Mouse (Mus musculus): ENCODE data around the gene Cldn13.
"Not testable (repeated sequence)": the region's sequence is repeated elsewhere in the genome, so short reads cannot be mapped to it uniquely, and the experiment has no call there.

The Cldn13 gene

DNA sequence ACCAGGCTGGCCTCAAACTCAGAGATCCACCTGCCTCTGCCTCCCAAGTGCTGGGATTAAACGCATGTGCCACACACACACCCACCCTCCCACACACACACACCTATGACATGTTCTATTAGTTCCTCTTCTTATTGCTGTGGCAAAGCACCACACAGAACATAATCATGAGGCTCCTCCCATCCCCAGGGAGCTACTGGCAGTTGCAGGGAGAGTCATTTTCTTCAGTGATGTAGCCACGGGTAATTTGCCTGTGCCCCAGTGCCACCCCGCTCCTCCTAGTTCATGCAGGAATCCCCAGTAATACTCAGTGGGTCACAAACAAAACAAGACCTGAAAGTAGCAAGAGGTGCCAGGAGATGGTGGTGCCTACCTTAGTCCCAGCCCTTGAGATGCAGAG lies 19.3 kb upstream of the Cldn13 start:
- in situ Hi-C loops (cut with MboI; ENCODE audit: low sequenced_read_pairs), result no loop called here

DNA sequence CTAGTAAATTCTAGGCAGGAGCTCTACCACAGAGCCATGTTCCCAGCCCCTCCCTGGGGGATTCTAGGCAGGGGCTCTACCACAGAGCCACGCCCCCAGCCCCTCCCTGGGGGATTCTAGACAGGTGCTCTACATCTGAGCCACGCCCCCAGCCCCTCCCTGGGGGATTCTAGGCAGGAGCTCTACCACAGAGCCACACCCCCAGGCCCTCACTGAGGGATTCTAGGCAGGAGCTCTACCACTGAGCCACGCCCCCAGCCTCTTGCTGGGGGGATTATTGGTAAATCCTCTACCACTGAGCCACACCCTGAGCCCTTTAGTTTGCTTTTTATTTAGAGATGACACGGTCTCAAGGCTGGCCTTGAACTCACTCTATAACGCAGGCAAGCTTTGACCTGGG lies 18.4 kb upstream of the Cldn13 start:
- in situ Hi-C loops (cut with MboI; ENCODE audit: low sequenced_read_pairs), result not testable (repeated sequence)

DNA sequence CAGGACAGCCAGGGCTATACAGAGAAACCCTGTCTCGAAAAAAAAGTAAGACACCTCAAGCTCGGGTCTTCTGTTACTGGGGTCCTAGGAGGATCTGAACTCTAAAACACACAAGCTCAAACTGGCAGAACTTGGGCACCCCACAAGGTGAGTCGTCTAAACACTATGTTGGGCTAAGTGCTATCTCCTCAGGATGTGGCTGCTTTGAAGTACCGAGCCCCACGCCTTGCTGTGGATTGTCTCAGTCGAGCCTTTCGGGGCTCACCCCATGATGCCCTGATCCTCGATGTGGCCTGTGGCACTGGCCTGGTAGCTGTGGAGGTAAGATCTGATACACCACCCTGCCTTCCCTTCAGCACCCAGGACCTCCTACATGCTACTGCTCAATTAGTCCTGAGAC lies 18.0 kb upstream of the Cldn13 start:
- in situ Hi-C loops (cut with MboI; ENCODE audit: low sequenced_read_pairs), result no loop called here

DNA sequence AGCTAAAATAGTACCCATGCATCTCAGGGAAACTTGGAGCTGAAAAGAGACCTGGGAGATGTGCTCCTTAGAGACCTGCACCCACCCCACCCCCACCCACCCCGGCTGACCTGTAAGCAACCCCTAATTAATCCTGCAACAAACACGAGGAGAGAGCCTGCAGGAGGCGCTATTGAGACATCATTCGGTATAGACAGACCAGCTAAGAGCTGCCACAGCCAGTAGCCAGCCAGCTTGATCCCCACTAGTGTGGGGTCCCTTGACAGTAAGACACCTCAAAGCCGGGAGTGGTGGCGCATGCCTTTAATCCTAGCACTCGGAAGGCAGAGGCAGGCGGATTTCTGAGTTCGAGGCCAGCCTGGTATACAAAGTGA lies 17.6 kb upstream of the Cldn13 start:
- in situ Hi-C loops (cut with MboI; ENCODE audit: low sequenced_read_pairs), result no loop called here

DNA sequence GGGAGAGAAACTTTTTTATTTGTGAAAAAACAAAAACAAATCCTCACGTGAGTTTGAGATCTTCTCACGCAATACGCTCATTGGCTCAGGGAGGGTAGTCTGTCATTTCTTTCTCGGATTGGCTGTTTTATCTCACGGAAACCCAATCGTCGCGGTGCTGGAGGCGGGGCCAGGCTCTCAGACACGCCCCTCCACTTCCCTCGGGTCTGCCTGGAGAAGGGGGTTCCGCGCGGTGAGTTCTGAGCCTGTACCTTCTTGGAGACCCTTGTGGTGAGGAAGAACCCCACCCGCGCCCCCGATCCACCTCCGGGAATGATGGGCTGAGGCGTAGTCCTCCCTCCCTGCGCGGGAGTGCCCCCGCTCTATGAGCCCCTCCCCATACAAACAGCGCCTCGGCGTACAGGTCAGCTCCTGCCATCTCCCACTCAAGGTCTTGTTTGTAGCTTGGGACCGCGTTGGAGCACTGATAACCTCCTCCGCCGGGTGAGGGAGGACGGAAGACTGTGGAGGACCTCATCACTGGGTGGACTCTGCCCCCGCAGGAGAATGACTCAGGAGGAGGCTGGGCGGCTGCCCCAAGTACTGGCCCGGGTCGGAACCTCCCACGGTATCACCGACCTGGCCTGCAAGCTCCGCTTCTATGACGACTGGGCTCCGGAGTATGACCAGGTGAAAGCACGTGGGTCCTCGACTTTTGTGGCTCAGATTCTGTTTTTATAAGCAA lies 17.0 kb upstream of the Cldn13 start, which contains the start of gene Mettl27:
Gene Mettl27, plus strand, starts transcription at position 190 of the 724 bp plus-strand sequence.
- in situ Hi-C loops (cut with MboI; ENCODE audit: low sequenced_read_pairs), result no loop called here

DNA sequence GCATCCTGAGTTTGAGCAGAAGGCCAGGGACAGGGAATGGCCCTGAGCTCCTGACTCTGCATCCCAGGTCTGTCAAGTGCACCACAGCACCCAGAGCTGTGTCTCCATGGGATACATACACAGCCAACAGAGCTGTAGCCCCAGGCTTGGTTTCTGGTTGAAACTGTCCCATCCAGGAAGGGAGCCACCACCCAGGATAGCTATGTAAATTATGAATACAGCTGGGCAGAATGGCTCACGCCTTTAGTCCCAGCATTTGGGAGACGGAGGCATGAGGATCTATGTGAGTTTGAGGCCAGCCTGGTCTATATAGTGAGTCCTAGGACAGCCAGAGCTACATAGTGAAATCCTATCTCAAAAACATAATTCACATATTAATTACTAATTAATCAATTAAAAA lies 14.7 kb upstream of the Cldn13 start:
- in situ Hi-C loops (cut with MboI; ENCODE audit: low sequenced_read_pairs), result no loop called here

DNA sequence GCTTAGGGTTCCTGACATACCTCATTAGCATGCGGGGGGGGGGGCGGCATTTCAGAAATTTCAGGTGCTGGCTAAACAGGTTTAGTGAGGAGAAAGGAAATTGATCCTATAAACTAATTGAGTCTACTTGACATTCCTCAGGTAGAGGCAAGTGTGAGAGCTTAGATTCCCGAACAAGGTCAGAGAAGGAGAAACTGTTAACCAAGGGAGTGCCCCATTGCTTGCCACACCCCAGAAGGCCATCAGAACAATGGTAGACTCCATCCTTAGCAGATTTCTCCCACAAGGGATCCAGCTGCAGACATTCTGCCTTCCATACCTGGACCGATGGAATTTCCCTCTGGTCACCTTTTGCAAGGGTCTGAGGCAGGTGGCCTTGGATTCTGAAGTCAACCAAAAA lies 11.4 kb upstream of the Cldn13 start:
- in situ Hi-C loops (cut with MboI; ENCODE audit: low sequenced_read_pairs), result no loop called here

DNA sequence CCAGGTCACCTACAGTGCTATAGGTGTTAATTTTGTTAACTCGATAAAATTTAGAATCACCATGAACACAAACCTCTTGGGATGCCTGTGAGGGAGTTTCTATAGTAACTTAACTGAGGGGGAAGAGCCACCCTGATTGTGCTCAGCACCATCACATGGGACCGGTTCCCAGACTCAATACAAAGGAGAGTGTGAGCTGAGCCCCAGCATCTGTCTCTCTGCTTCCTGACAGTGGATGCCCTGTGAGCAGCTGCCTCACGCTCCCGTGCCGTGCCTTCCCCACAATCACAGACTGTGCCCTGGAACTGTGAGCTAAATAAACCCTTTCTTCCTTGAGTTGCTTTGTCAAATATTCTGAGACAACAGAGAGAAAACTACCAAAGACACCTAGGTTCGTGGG lies 7.8 kb upstream of the Cldn13 start:
- in situ Hi-C loops (cut with MboI; ENCODE audit: low sequenced_read_pairs), result no loop called here

DNA sequence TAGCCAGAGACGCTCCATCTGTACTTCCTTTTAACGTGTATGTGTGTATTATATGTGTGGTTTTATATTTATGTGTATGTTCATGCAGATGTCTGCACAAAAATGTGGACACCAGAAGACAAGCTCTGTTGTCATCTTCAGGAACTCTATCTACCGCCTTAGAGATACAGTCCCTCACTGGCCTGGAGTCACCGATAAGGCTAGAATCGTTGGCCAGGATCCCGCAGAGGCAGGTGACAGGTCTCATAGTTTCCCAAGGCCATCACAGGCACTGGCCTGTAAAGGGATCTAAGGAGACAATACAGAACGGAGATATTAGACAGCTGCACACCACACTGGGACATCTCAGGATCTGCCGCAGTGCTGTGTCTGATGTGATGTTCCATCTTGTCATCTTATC lies 5.8 kb upstream of the Cldn13 start:
- in situ Hi-C loops (cut with MboI; ENCODE audit: low sequenced_read_pairs), result no loop called here

DNA sequence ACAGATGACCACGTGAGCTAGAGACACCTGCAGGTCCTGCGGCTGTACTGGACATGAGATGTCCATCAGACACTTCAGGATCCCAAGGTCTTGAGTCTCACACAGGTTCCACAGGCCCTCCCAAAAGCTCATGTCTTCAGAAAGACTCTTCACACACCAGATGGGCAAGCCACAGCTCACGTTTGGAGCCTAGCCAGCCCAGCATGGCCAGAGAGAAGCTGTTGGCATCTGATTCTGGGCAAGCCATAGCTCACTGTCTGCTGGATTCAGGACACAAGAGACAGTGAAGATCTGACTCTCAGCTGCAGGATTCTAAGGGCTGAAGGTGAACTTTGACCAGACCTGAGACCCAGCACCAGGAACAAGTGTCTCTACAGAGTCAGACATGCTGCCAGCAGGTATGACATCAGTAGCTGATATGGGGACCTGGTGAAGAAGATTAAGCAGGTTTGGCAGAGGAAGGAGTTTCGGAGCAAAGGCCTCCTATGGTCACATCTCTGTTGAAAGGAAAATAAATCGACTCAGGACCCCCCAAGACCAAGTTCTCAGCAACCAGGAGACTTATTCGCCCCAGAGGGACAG lies 4.9 kb upstream of the Cldn13 start:
- in situ Hi-C loops (cut with MboI; ENCODE audit: low sequenced_read_pairs), result no loop called here

DNA sequence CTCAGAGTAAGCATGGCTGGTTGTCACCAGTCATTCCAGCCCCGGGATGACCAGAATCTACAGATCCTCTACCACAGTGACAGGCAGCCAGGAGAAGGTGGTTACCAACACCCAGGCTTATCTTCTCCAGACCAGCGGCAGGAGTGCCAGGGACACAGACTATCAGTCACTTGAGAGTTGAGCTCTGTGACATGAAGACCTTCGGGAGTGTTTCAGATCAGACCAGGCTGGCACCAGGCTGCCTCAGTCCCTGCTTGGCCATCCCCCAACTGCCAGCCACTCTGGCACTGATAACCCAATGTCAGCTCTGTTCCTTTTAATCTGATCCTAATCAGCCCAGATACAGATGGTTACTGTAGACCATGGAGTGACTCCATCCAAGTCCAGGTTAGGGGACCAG lies 3.8 kb upstream of the Cldn13 start:
- in situ Hi-C loops (cut with MboI; ENCODE audit: low sequenced_read_pairs), result loop anchor here (5.0 kb wide), 1 partner anchor 48 kb away; no protein-coding TSS in a partner anchor

DNA sequence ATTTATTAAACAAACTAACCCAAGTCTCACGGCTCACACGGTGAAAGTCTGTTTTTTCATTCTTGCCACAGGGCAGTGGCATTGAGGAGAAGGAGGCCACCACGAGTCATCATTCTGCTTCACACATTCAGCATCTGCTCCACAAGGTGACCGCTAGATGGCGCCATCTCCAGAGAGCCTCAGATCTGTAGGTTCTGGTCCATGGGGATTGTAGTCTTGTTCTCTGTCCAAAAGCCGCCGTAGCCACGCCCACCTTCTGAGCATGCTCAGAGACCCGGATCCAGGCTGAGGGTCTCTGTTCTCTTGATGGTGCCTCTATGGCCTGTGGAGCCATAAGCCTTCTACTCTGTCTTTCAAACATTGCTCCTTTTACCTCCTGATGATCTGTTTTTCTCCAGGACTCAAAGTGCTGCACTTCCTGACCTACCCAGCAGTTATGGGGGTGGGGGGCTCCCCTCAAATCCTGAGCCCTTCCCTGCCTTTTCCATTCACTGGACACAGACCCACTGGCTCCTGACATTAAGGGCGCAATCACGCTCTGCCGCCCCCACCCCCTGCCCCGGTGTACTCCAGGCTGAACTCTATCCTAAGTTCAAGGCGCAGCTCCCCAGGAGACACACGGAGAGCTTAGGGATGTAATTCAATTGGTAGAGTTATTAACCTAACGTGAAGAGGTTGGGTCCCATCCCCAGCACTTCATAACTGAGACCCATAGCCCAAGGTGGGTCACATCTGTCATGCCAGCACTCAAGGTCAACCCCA lies 2.9 kb upstream of the Cldn13 start:
- in situ Hi-C loops (cut with MboI; ENCODE audit: low sequenced_read_pairs), result loop anchor here (5.0 kb wide), 1 partner anchor 49 kb away; no protein-coding TSS in a partner anchor

DNA sequence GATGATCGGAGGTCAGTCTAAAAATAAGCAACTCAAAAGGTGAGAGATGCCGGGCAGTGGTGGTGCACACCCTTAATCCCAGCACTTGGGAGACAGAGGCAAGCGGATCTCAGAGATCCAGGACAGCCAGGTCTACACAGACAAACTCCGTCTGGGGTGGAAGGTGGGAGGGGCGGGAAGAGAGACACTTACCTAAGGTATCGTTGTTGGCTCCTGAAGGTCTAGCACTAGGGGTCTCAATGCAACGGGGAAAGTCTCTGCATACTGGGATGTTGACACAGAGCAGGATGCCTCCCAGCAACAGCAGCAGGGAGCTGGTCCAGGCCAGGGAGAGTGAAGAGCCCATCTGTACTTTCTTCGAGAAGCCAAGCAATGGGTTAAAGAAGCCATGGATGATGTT lies 816 bp downstream of the Cldn13 start:
- in situ Hi-C loops (cut with MboI; ENCODE audit: low sequenced_read_pairs), result no loop called here

DNA sequence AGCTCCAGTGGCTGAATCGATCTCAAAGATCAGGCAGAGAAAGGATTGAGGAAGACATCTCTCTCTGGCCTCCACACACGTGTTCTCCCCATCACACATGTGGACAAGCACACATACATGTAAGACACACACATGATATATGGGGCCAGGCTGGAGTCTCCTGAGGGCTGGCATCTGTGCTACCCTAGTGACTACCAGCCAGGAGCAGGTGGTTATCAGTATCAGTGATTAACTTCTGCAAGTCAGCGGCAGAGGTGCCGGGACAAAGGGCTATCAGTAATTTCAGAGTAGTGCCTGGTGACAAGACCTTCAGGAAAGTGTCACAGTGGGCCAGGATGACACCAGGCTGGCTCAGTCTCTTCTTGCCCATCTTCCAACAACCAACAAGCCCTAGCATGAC lies 1.6 kb downstream of the Cldn13 start:
- in situ Hi-C loops (cut with MboI; ENCODE audit: low sequenced_read_pairs), result no loop called here

DNA sequence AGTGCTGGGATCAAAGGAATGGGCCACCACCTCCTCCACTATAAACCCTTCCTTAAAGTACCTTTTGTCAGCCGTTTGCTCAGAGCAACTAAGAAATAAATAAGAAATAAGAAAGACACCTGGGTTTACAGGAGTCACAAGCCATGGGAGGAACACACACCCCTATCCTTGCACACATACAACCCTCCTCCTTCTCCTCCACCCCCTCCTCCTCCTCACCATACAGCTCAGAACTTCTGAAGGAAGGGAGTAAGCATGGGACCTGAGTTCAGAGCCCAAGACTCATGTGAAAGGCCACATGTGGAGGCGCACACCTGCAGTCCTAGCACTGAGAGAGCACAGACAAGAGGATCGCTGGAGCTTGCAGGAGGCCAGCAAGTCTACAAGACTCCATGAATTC lies 2.0 kb downstream of the Cldn13 start:
- in situ Hi-C loops (cut with MboI; ENCODE audit: low sequenced_read_pairs), result no loop called here

DNA sequence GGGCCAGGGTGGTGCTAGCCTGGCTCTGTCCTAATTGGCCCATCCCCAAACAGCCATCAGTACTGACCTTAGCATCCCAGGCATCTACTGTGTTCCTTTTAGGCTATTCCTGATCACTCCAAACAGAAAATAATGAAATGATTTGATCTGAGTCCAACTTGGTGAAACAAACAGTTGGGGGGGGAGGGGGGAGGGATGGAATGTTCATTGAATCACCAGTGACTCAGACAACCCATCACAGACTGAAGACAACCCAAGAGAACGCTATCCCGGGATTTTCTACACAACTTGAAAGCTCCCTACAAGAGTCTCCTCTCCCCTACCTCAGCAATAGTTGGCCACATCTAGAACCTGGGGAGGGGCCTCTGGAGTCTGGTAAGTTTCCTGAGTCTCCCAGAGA lies 3.4 kb downstream of the Cldn13 start:
- in situ Hi-C loops (cut with MboI; ENCODE audit: low sequenced_read_pairs), result no loop called here

DNA sequence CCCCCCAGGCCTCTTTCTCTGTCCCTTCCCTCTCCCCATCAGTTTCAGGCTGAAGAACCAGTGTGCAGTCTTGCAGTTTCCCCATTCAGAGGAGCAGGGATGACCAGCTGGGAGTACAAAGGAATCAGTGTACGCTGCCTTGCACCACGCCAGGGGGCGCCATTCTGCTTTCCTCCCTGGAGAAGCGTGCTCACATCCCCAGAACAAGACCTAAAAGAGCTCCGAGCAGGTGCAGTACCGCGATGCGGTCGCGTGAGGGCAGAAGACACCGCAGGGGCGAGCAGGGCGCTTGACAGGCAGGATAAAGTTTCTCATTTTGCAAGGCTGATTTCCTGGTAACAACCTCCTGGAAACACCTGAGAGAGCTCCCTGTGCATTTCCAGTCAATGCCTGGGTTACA lies 8.2 kb downstream of the Cldn13 start:
- in situ Hi-C loops (cut with MboI; ENCODE audit: low sequenced_read_pairs), result no loop called here

DNA sequence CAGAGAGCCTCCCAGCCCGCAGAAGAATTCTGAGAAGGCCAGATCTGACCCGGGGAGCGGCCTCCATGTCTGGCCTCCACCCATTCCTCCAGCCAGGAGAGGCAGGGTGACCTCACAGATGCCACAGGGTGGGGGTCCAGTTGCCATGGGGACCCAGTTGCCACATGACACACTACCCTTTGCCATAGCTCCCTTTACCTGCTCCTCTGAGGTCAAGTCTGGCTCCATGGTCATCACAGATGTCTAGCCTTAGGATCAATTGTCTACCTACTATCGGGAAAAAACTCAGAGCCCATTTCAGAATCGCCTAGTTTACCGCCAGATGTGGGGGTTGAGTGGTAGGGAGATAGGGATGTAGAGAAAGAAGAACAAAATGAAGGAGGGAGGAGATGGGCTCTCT lies 8.7 kb downstream of the Cldn13 start, which contains the start of gene Tmem270:
Gene Tmem270, minus strand, starts transcription at position 101 of the 400 bp plus-strand sequence.
- in situ Hi-C loops (cut with MboI; ENCODE audit: low sequenced_read_pairs), result no loop called here

DNA sequence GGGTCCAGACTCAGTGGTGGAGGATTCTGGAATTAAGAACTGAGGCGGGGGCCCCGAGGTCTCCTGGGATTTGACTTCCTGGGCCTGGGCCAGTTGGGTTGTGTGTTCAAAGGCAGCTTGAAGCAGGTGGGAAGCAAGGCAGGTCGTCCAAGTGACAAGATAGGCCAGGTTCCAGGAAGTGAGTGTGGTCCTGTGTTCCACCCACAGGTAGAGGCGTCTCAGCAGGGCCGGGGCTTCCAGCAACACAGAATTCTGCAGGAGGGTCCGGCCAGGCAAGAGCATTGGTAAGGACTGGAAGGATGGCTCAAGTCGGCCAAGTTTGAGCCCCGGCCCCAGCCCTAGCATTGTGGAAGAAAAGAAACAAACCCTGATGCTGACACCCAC lies 13.7 kb downstream of the Cldn13 start:
- in situ Hi-C loops (cut with MboI; ENCODE audit: low sequenced_read_pairs), result no loop called here

DNA sequence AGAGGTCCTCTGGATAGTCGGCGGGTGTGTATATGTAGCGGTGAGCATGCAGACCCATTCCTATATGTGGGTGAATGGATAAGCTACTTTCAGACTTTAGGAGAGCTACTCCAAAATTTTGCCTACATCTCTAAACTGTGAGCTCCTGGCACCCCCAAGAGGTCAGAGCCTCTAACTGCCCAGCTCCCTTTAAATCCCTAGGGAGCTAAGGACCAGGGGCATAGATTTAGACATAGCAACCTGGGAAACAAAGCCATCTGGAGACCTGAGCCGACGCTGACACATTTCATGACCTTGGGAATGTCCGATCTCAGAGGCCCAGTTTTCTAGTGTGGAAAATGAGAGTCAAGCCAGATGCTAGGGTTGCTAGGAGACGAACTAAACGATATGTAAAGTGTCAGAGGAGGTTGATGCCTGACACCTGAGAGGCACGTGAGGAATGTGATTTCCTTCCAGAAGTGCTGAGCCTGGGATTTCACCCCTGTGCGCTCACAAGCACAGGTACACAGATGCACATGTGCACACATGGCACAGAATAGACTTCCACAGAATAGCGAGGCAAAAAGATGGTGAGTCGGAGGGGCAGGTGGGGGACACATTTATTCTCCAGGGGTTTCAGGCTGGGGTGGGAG lies 14.2 kb downstream of the Cldn13 start:
- in situ Hi-C loops (cut with MboI; ENCODE audit: low sequenced_read_pairs), result no loop called here

DNA sequence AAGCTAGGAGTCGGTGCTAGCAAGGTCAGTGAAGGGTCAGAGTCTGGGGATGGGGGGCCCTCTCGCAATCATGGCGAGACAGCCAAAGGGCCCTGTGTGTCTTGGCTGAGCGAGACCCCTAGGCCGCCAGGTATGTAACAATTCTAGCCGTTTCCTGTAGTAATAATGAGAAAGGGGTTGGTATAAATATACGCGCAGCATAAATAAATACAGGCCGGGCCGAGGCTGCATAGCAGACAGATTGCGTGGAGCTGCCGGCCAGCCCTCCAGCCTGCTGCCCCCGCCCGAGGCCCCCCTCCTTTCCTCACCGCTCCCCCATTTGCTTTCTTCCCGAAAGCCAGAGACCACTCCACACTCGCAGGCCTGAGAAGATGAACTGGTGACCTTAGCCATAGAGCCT lies 17.7 kb downstream of the Cldn13 start:
- in situ Hi-C loops (cut with MboI; ENCODE audit: low sequenced_read_pairs), result no loop called here

DNA sequence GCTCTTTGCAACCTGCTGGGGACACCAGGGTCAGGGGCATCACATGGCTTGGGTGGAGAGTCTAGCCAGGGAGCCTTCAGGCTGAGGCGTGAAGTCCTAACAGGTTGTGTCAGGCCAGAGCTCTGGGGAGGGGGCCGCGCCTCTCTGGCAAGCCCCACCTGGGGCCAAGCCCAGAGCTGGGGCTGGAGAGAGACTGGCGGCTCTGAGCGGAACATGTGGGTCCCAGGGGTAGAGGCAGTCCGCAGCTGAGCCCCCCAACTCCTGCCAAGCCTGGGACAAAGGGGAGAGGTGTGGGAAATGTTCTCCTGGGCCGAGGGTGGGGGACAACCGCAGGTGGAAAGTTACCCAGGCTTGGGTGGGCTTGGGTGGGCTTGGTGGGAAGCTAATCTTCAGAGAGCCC lies 18.4 kb downstream of the Cldn13 start:
- in situ Hi-C loops (cut with MboI; ENCODE audit: low sequenced_read_pairs), result no loop called here

All from CH12F3 (cell line).